14 mouse cellular contexts compared by ENCODE assay signal in the genomic region with DNA sequence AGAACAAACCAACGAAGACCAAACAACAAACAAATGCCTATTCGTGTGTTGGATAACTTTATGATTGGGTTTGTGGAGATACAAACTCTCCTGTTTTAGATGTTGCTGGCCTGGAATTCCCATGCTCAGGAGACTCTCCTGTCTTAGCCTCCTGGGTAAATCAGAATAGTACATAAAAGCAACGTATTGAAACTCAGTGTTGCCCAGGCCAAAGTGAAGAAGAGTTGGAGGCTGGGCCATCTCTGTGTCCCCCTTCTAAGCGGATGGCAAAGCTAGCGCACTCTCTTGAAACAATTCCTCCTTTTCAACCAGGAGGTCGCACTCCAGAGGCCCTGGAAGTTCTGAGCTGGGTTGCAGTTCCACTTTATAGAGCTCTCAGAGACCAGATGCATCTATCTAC. TPM values are rescaled to one million over a fixed set of nuclear protein-coding genes. Genes with fewer than 3 reads are reported as not detected.
DNase-seq lines count a peak whose midpoint lies in the region; ATAC-seq and TF ChIP-seq lines count a peak whose summit lies in the region.
"Had no signal": no experiment of that assay in that cellular context is flagged by ENCODE, and none has a peak within 500 bp of the region (broad histone marks: within the 10 kb centered on the region; RNA-seq: fewer than 3 reads in every experiment).

No protein-coding gene starts in this region.

- no peaks in the 10 kb centered on the region for H3K9me3 ChIP-seq in forebrain, embryonic 11.5 days (ENCODE audit: control insufficient read depth, low read length)
- no peaks in the 10 kb centered on the region for H3K9me3 ChIP-seq in hindbrain, embryonic 14.5 days (ENCODE audit: control insufficient read depth, low read length)
- no peaks in the 10 kb centered on the region for H3K9me3 ChIP-seq in midbrain, embryonic 15.5 days
- H3K9me3 ChIP-seq: kidney, embryonic 15.5 days; limb, embryonic 12.5 days had no signal

- H3K27ac ChIP-seq in cortical plate, adult 2 months (ENCODE audit: insufficient read depth, low read length): peak overlapping the region; percentile 89
- H3K27ac ChIP-seq in forebrain, embryonic 11.5 days (ENCODE audit: low read depth, low read length): peak overlapping the region; percentile 98
- H3K27ac ChIP-seq in hindbrain, embryonic 14.5 days: peak overlapping the region; percentile 99
- H3K27ac ChIP-seq in midbrain, embryonic 15.5 days: peak overlapping the region; percentile 99
- H3K27ac ChIP-seq: gastrocnemius, adult 2 months; kidney, embryonic 15.5 days; limb, embryonic 12.5 days had no signal

- H3K36me3 ChIP-seq in forebrain, embryonic 11.5 days (ENCODE audit: control insufficient read depth, insufficient read depth, low read length): no peaks in the 10 kb centered on the region
- no peaks in the 10 kb centered on the region for H3K36me3 ChIP-seq in hindbrain, embryonic 14.5 days (replicated peaks; ENCODE audit: control insufficient read depth, insufficient read depth)
- H3K36me3 ChIP-seq in midbrain, embryonic 15.5 days (replicated peaks): no peaks in the 10 kb centered on the region
- H3K36me3 ChIP-seq: kidney, embryonic 15.5 days; limb, embryonic 12.5 days had no signal

- no peak for DNase-seq in forebrain, embryonic 11.5 days (ENCODE audit: low spot score)
- DNase-seq in hindbrain, embryonic 14.5 days (ENCODE audit: low spot score): no peak
- no peak for DNase-seq in left cerebral cortex, adult 18-20 months (ENCODE audit: low spot score in 2 of 2)
- no peak for DNase-seq in adrenal gland, postnatal 25 days
- DNase-seq in adipocyte (ENCODE audit: low spot score): no peak
- DNase-seq in lung, postnatal 4 days: no peak
- DNase-seq: gastrocnemius, adult 2 months had no signal

- H3K4me1 ChIP-seq in cortical plate, adult 2 months (ENCODE audit: control insufficient read depth, insufficient read depth, low read length): peaks cover 21% of the 10 kb centered on the region
- H3K4me1 ChIP-seq in forebrain, embryonic 11.5 days (replicated peaks; ENCODE audit: control insufficient read depth, insufficient read depth, low read length): peaks cover 24% of the 10 kb centered on the region
- peaks cover 49% of the 10 kb centered on the region for H3K4me1 ChIP-seq in hindbrain, embryonic 14.5 days (replicated peaks; ENCODE audit: control insufficient read depth, insufficient read depth, low read length)
- peaks cover 51% of the 10 kb centered on the region for H3K4me1 ChIP-seq in midbrain, embryonic 15.5 days

- H3K27me3 ChIP-seq in forebrain, embryonic 11.5 days (ENCODE audit: control insufficient read depth, insufficient read depth, low read length): no peaks in the 10 kb centered on the region
- no peaks in the 10 kb centered on the region for H3K27me3 ChIP-seq in hindbrain, embryonic 14.5 days (ENCODE audit: control insufficient read depth, insufficient read depth, low read length)
- H3K27me3 ChIP-seq in midbrain, embryonic 15.5 days (replicated peaks): no peaks in the 10 kb centered on the region
- H3K27me3 ChIP-seq: kidney, embryonic 15.5 days; limb, embryonic 12.5 days had no signal

- 71% methylated on average over 6 of the region's 6 CpGs for WGBS in forebrain, embryonic 11.5 days
- 72% methylated on average over 6 of the region's 6 CpGs for WGBS in hindbrain, embryonic 14.5 days
- WGBS in midbrain, embryonic 15.5 days: 65% methylated on average over 6 of the region's 6 CpGs

- peak overlapping the region; percentile 66 for H3K9ac ChIP-seq in forebrain, embryonic 11.5 days (ENCODE audit: low read length)
- H3K9ac ChIP-seq in hindbrain, embryonic 14.5 days: peak overlapping the region; percentile 47
- H3K9ac ChIP-seq in midbrain, embryonic 15.5 days: peak overlapping the region; percentile 38; the same call in 1 of the 2 replicates
- H3K9ac ChIP-seq: kidney, embryonic 15.5 days; lung, embryonic 14.5 days had no signal

- no peak for TF ChIP-seq POLR2A in cortical plate, adult 2 months (IDR thresholded peaks at IDR 0.05; ENCODE audit: extremely low read depth, insufficient read depth, low read length)

- no peak overlapping the region for H3K4me3 ChIP-seq in cortical plate, adult 2 months (ENCODE audit: insufficient read depth, low read length)
- H3K4me3 ChIP-seq in forebrain, embryonic 11.5 days (ENCODE audit: low read depth, low read length): no peak overlapping the region
- H3K4me3 ChIP-seq in hindbrain, embryonic 14.5 days (replicated peaks; ENCODE audit: low read length): no peak overlapping the region
- H3K4me3 ChIP-seq in midbrain, embryonic 15.5 days: no peak overlapping the region
- H3K4me3 ChIP-seq: gastrocnemius, adult 2 months; kidney, embryonic 15.5 days; limb, embryonic 12.5 days had no signal

- no peak overlapping the region for H3K4me2 ChIP-seq in forebrain, embryonic 11.5 days (ENCODE audit: low read depth, low read length, severe bottlenecking)
- H3K4me2 ChIP-seq in hindbrain, embryonic 14.5 days (replicated peaks): no peak overlapping the region
- no peak overlapping the region for H3K4me2 ChIP-seq in midbrain, embryonic 15.5 days
- H3K4me2 ChIP-seq: heart, embryonic 11.5 days; kidney, embryonic 15.5 days; lung, embryonic 14.5 days had no signal

- no peak for TF ChIP-seq CTCF in cortical plate, adult 2 months (IDR thresholded peaks at IDR 0.05; ENCODE audit: extremely low read depth, insufficient read depth, low read length)

- ATAC-seq in forebrain, embryonic 11.5 days (replicated peaks; ENCODE audit: low FRiP score): no peak
- ATAC-seq in hindbrain, embryonic 14.5 days (ENCODE audit: low FRiP score): no peak
- ATAC-seq in midbrain, embryonic 15.5 days (replicated peaks): no peak
- ATAC-seq: CD4-positive, CD25-positive, alpha-beta regulatory T cell, adult 4 months had no signal

RNA-seq across cellular contexts. Expression of a gene that starts 26.5 kb away (rescaled TPM):
- 215 and 234 TPM in 2 replicates for polyA plus RNA-seq in cortical plate, adult 2 months (2012; rRNA removed)
- 15.7 and 18.4 TPM in 2 replicates for polyA plus RNA-seq in forebrain, embryonic 11.5 days (2014; fragmentation: Nextera tagmentation; extraction: Ambion mirVana)
- polyA plus RNA-seq in hindbrain, embryonic 14.5 days (2014; fragmentation: Nextera tagmentation; extraction: Ambion mirVana): 90.1 and 92.7 TPM in 2 replicates
- polyA plus RNA-seq in midbrain, embryonic 15.5 days (2015; fragmentation: Nextera tagmentation; extraction: Ambion mirVana): 102 and 105 TPM in 2 replicates
- 100 to 1,000 TPM; 298 to 313 TPM for total RNA-seq in left cerebral cortex, adult 18-20 months (2021)
- total RNA-seq in adrenal gland, postnatal 25 days (2021): 2.7 and 3.2 TPM in 2 replicates
